ENCODE assay signal across 24 mouse cellular contexts in the genomic region with DNA sequence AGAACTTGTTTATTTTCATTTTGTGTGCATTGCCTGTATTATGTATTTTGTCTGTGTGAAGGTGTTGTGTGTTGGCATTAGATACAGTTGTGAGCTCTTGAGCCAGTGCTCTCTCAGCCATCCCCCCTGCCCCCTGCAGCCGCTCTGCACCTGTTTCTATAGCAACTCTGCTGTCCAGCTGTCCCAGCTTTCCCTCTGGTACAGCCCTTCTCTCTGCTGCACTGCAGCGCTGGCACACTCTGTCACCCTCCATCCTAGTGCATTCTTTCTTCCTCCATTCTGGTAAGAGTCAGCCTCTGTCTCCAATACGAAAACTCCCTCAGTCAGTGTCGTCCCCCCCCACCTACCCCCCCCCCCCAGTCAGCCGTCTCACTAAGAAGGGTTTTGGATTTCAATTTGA. TPM values are rescaled to one million over a fixed set of nuclear protein-coding genes. Genes with fewer than 3 reads are reported as not detected.
DNase-seq lines count a peak whose midpoint lies in the region; ATAC-seq and TF ChIP-seq lines count a peak whose summit lies in the region.
"Had no signal": no experiment of that assay in that cellular context is flagged by ENCODE, and none has a peak within 500 bp of the region (broad histone marks: within the 10 kb centered on the region; RNA-seq: fewer than 3 reads in every experiment).

No protein-coding gene starts in this region.

- H3K27me3 ChIP-seq in forebrain, embryonic 14.5 days (replicated peaks; ENCODE audit: control insufficient read depth, insufficient read depth, low read length) = no peaks in the 10 kb centered on the region
- no peaks in the 10 kb centered on the region for H3K27me3 ChIP-seq in midbrain, embryonic 14.5 days (ENCODE audit: control insufficient read depth, insufficient read depth, low read length)
- H3K27me3 ChIP-seq: Patski had no signal

- H3K4me3 ChIP-seq in forebrain, embryonic 14.5 days (ENCODE audit: low read depth, low read length) = no peak overlapping the region
- H3K4me3 ChIP-seq in midbrain, embryonic 14.5 days (replicated peaks; ENCODE audit: low read depth, low read length) = no peak overlapping the region
- H3K4me3 ChIP-seq: myocyte had no signal

- peak; percentile 5 for DNase-seq in heart, adult 11 months
- no peak for DNase-seq in heart, postnatal 36 days
- peak; percentile 34 for DNase-seq in brain, embryonic 14.5 days (ENCODE audit: low read depth)
- no peak for DNase-seq in forebrain, embryonic 14.5 days (ENCODE audit: low spot score)
- DNase-seq in midbrain, embryonic 14.5 days = peak; percentile 40
- no peak for DNase-seq in gastrocnemius, postnatal 36 days
- DNase-seq in frontal cortex, postnatal 25 days (ENCODE audit: low spot score in 2 of 2) = no peak
- DNase-seq: cerebellum, adult 8-10 months; kidney, adult 9 months; kidney, postnatal 36 days; lung, postnatal 10 days; right cerebral cortex, postnatal 14 days; thymus, postnatal 25 days had no signal

- no peak overlapping the region for H3K4me2 ChIP-seq in forebrain, embryonic 14.5 days (ENCODE audit: low read length)
- H3K4me2 ChIP-seq in midbrain, embryonic 14.5 days (ENCODE audit: low read length) = no peak overlapping the region

- WGBS in forebrain, embryonic 14.5 days = 15% methylated on average over 5 of the region's 5 CpGs
- 19% methylated on average over 5 of the region's 5 CpGs for WGBS in midbrain, embryonic 14.5 days

- intact Hi-C loops in heart, postnatal 36 days (cut with DNase I) = no loop called here
- intact Hi-C loops in gastrocnemius, postnatal 36 days (cut with DNase I) = no loop called here

- H3K9me3 ChIP-seq in forebrain, embryonic 14.5 days (replicated peaks; ENCODE audit: control insufficient read depth, low read length) = no peaks in the 10 kb centered on the region
- no peaks in the 10 kb centered on the region for H3K9me3 ChIP-seq in midbrain, embryonic 14.5 days (ENCODE audit: control insufficient read depth, low read length)

- TF ChIP-seq POLR2A in brain, embryonic 14.5 days (IDR thresholded peaks at IDR 0.05; ENCODE audit: borderline replicate concordance, extremely low read depth, insufficient read depth, insufficient read length, poor library complexity, severe bottlenecking) = no peak

- no peak for TF ChIP-seq CTCF in brain, embryonic 14.5 days (IDR thresholded peaks at IDR 0.05; ENCODE audit: borderline replicate concordance, extremely low read depth, insufficient read depth, insufficient read length)

- peak; percentile 57; the same call in 1 of the 2 replicates for ATAC-seq in forebrain, embryonic 14.5 days
- ATAC-seq in midbrain, embryonic 14.5 days (ENCODE audit: low FRiP score, low TSS enrichment) = no peak
- ATAC-seq: activated CD4-positive, CD25-positive, alpha-beta regulatory T cell, adult 4 months had no signal

- no peak overlapping the region for H3K27ac ChIP-seq in forebrain, embryonic 14.5 days (ENCODE audit: low read depth, low read length)
- no peak overlapping the region for H3K27ac ChIP-seq in midbrain, embryonic 14.5 days (replicated peaks; ENCODE audit: low read depth, low read length)

- no peaks in the 10 kb centered on the region for H3K4me1 ChIP-seq in forebrain, embryonic 14.5 days (ENCODE audit: control insufficient read depth, insufficient read depth, low read length)
- H3K4me1 ChIP-seq in midbrain, embryonic 14.5 days (ENCODE audit: control insufficient read depth, insufficient read depth, low read length) = peaks cover 4% of the 10 kb centered on the region; the same call in 1 of the 2 replicates

- no peaks in the 10 kb centered on the region for H3K36me3 ChIP-seq in forebrain, embryonic 14.5 days (ENCODE audit: control insufficient read depth, insufficient read depth, low read length)
- no peaks in the 10 kb centered on the region for H3K36me3 ChIP-seq in midbrain, embryonic 14.5 days (ENCODE audit: control insufficient read depth, insufficient read depth, low read length)

- H3K9ac ChIP-seq in forebrain, embryonic 14.5 days (ENCODE audit: low read length) = no peak overlapping the region
- H3K9ac ChIP-seq in midbrain, embryonic 14.5 days (replicated peaks; ENCODE audit: low read length) = 0 out of 2 replicates have a peak overlapping the region, but pooled peaks have one; percentile 4

RNA-seq across cellular contexts. Expression of gene Zscan18, which starts 15.4 kb away (rescaled TPM):
- 1 to 10 TPM in 1 of 2 experiments, under 1 TPM in 1; 0.80 to 1.3 TPM for total RNA-seq in heart, postnatal 36 days (2021)
- 21.8 and 25.6 TPM in 2 replicates for polyA plus RNA-seq in brain, embryonic 14.5 days (2012; rRNA removed)
- polyA plus RNA-seq in forebrain, embryonic 14.5 days (2014; fragmentation: Nextera tagmentation; extraction: Ambion mirVana) = 15.7 and 20.6 TPM in 2 replicates
- 25.5 and 26.3 TPM in 2 replicates for polyA plus RNA-seq in midbrain, embryonic 14.5 days (2014; fragmentation: Nextera tagmentation; extraction: Ambion mirVana)
- total RNA-seq in gastrocnemius, postnatal 36 days (2021) = under 1 TPM; 0.87 to 0.91 TPM

RNA-seq across cellular contexts. Expression of gene Zfp329, which starts 30.6 kb away (rescaled TPM):
- 1 to 10 TPM; 4.6 to 5.1 TPM for total RNA-seq in heart, postnatal 36 days (2021)
- polyA plus RNA-seq in brain, embryonic 14.5 days (2012; rRNA removed) = 19.1 and 22.6 TPM in 2 replicates
- polyA plus RNA-seq in forebrain, embryonic 14.5 days (2014; fragmentation: Nextera tagmentation; extraction: Ambion mirVana) = 16.1 and 23.6 TPM in 2 replicates
- polyA plus RNA-seq in midbrain, embryonic 14.5 days (2014; fragmentation: Nextera tagmentation; extraction: Ambion mirVana) = 35.5 and 37.9 TPM in 2 replicates
- 1 to 10 TPM; 3.6 to 4.3 TPM for total RNA-seq in gastrocnemius, postnatal 36 days (2021)

RNA-seq across cellular contexts. Expression of gene Zfp110, which starts 46.5 kb away (rescaled TPM):
- total RNA-seq in heart, postnatal 36 days (2021) = 10 to 100 TPM; 15.4 to 21.5 TPM
- 11.4 and 13.4 TPM in 2 replicates for polyA plus RNA-seq in brain, embryonic 14.5 days (2012; rRNA removed)
- polyA plus RNA-seq in forebrain, embryonic 14.5 days (2014; fragmentation: Nextera tagmentation; extraction: Ambion mirVana) = 29.7 and 38.8 TPM in 2 replicates
- 22.9 and 28.0 TPM in 2 replicates for polyA plus RNA-seq in midbrain, embryonic 14.5 days (2014; fragmentation: Nextera tagmentation; extraction: Ambion mirVana)
- total RNA-seq in gastrocnemius, postnatal 36 days (2021) = 1 to 10 TPM; 6.4 to 8.2 TPM

RNA-seq across cellular contexts. Expression of gene Vmn2r56, which starts 53.2 kb away (rescaled TPM):
- not detected for total RNA-seq in heart, postnatal 36 days (2021)
- polyA plus RNA-seq in brain, embryonic 14.5 days (2012; rRNA removed) = 0.01 TPM in 2 replicates
- polyA plus RNA-seq in forebrain, embryonic 14.5 days (2014; fragmentation: Nextera tagmentation; extraction: Ambion mirVana) = not detected in 2 replicates
- polyA plus RNA-seq in midbrain, embryonic 14.5 days (2014; fragmentation: Nextera tagmentation; extraction: Ambion mirVana) = not detected in 2 replicates
- total RNA-seq in gastrocnemius, postnatal 36 days (2021) = not detected
- total RNA-seq: adrenal gland, postnatal 14 days; gastrocnemius, adult 8-10 months; heart, adult 8-10 months; megakaryocyte, adult 5-6 weeks had no signal
- polyA plus RNA-seq: heart, embryonic 16.5 days; limb, embryonic 14.5 days; liver, embryonic 16.5 days; myocyte; Patski; stomach, embryonic 16.5 days had no signal

Comparison
In these comparisons a context has a peak if more than half of its experiments do, and no peak if none do; other contexts are left out.
1. DNase-seq: peak in heart, adult 11 months (single experiment), brain, embryonic 14.5 days (single experiment) and midbrain, embryonic 14.5 days (single experiment); none in heart, postnatal 36 days (0 of 2), forebrain, embryonic 14.5 days (single experiment), gastrocnemius, postnatal 36 days (0 of 2) and frontal cortex, postnatal 25 days (0 of 2).